Mouse (Mus musculus): ENCODE measurements at regions not wholly inside any gene's neighbourhood (a gene's known extent, or its start where the extent isn't known, plus 50 kb on each side); places are given as distances from the start of the nearest gene placed in this dataset.

DNA sequence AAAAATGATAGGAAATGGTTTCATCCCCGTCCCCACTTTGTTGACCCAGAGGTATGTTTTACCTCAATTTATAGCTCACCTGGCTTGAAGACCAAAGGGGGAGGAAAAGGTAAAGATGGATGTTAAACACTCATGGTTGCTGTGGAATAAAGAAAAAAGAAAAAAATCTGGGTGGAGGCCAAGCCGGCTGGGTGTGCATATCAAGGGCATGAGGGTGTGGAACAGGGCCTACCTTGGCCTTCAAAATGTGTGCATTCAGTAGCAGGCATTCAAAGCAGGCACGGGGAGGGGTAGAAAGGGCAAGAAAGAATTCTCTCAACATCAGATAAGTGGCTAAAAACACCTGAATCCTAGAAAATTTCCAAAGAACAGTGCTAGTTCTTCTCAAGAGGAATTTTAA lies 74.7 kb upstream of the Ccn2 start:
- no peak for DNase-seq

DNA sequence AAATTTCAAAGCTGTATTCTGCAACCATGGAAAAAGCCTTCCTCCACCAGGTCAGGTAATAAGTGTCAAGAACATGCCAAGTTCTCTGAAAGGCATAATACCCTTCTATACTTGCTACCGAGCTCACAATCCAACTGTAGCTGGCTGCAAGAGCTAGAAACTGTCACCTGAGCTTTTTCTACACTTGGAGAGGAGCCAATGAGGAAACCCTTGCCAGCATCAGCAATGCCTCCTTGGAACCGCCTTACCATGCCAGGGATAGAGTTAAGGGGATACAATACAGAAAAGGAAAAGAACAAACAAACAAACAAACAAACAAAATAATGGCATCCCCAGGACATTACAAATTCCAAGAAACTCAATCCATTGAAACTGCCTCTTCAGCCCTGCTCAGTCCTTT lies 62.5 kb upstream of the Ccn2 start:
- DNase-seq = no peak

DNA sequence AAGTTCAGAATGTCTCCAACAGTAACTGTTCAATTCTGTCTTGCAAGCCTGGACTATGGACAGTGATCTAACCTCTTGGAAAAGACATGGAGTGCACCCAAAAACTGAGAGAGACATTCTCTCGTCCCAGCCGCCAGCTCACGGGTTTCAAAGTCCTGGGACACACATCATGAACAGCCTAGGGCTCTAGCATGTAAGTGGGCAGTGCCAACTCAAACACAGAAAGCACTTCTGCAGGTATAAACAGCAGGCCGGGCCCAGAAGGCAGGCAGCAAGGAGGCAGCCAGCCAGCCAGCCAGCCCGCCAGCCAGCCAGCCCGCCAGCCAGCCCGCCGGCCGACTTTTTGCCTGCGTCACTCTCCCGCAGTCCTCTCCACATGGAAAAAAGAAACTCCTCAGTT lies 60.3 kb upstream of the Ccn2 start:
- no peak for DNase-seq

DNA sequence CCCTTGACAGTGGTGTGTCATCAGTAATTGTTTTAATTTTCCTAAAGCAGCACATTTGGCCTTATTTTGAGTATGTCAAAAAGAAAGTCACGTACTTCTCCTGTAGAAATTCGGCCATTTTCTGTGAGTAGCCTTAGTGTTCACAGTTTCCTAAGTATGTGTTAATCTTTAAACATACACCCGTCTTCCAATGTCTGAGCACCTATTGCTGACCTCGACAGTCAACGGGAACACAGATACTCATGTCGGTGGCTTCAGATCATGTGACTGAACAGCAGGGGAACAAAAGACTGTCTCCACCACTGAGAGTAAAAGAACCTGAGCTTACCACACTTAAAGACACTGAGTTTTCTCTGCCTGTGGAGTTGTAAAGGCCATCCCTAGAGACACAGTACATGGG lies 59.8 kb upstream of the Ccn2 start:
- DNase-seq = no peak

DNA sequence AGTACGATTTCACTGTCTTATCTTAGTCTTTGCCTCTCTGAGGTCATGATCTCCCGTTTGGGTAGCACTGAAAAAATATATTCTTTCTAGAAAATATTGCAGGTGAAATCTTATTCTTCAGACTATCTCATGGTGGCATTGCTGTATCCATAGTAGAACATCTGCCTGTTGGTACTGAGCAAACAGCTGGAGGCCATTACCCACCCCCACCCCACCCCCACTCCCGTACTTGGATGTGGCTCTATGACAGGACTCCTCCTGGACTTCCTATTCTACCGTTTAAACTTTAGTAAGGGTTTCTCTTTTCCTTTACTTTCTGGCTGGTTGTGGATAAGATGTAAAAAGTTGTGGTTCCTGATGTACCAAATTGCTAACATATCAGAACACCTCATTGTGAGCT lies 53.3 kb upstream of the Ccn2 start:
- DNase-seq = no peak
